Mouse (Mus musculus) left cerebral cortex, adult 18-20 months (tissue): ENCODE data around the gene Defa34. TPM values are rescaled to one million over a fixed set of nuclear protein-coding genes. Genes with fewer than 3 reads are reported as not detected.
"Not testable (repeated sequence)": the region's sequence is repeated elsewhere in the genome, so short reads cannot be mapped to it uniquely, and the experiment has no call there.

ENCODE experiments used
- DNase-seq, 2 experiments: peaks; one replicate each; pipeline ENCODE4 v3.0.0; 2021 to 2022; ENCODE audit warnings: low spot score in 2 of 2, mixed read lengths in 1 of 2
- long read RNA-seq, 2 experiments: library from polyadenylated mRNA; stranded (forward); transcript quantifications; one replicate each; pipeline ENCODE4 v2.0.0; 2021
- total RNA-seq, 2 experiments: library from RNA; stranded (reverse); gene quantifications; 2 replicates each; pipeline ENCODE4 v1.2.3; 2021

Gene Defa34
- not detected for total RNA-seq
- long read RNA-seq, experiment 1 = 0 reads
- long read RNA-seq, experiment 2 = 0 reads

- not testable (repeated sequence) for DNase-seq
Observed at GRCm38 (mm10) chr8:21665497-21665896, at the start of gene Defa34. Defa34 (plus strand) TSS chr8:21665797.

DNA sequence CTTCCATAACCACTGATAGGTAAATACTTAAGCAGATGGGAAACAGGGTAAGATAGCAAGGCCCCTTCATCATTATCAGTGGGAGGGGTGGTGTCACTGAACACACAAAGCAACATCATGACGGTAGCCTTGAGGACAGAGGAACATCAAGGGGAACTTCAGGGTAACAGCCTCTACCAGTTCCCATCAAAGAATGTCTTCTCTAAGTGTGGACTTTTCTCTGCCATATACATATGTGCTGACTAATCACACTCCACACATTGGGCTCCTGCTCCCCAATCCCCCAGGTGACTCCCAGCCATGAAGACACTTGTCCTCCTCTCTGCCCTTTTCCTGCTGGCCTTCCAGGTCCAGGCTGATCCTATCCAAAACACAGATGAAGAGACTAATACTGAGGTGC, 47.7 kb upstream of the Defa34 start, which contains the start of gene Defa26:
TSS of gene Defa26 (plus strand) at position 301 of the 400 bp plus-strand sequence.
- DNase-seq = not testable (repeated sequence)

- DNase-seq = not testable (repeated sequence)
Observed at GRCm38 (mm10) chr8:21655480-21655879, 10.1 kb upstream of the Defa34 start, which contains the start of gene Defa17. Defa17 (plus strand) TSS chr8:21655780.

- DNase-seq = not testable (repeated sequence)
Observed at GRCm38 (mm10) chr8:21703545-21703944, 37.9 kb downstream of the Defa34 start, which contains the start of gene AY761184. AY761184 (minus strand) TSS chr8:21703645.

Other genes starting within 250 kb of the Defa34 start
- not detected for gene Defa36, start 238.4 kb upstream of the Defa34 start, total RNA-seq
- gene Gm7849, start 209.2 kb upstream of the Defa34 start, total RNA-seq = not detected
- not detected for gene Defa20, start 156.5 kb upstream of the Defa34 start, total RNA-seq
- not detected for gene Defa32, start 136.8 kb upstream of the Defa34 start, total RNA-seq
- not detected for gene Defa37, start 100.4 kb upstream of the Defa34 start, total RNA-seq
- gene Defa28, start 82.8 kb upstream of the Defa34 start, total RNA-seq = not detected
- not detected for gene Gm7861, start 71.3 kb upstream of the Defa34 start, total RNA-seq
- gene Defa26, start 47.6 kb upstream of the Defa34 start, total RNA-seq = not detected
- not detected for gene Defa17, start 10.0 kb upstream of the Defa34 start, total RNA-seq
- not detected for gene AY761184, start 37.8 kb downstream of the Defa34 start, total RNA-seq
- gene Defa24, start 68.7 kb downstream of the Defa34 start, total RNA-seq = not detected
- not detected for gene Defb50, start 157.7 kb downstream of the Defa34 start, total RNA-seq
- gene Defb2, start 174.1 kb downstream of the Defa34 start, total RNA-seq = not detected
- gene Defb10, start 193.1 kb downstream of the Defa34 start, total RNA-seq = not detected
- not detected for gene Defb9, start 219.6 kb downstream of the Defa34 start, total RNA-seq
- gene Defb11, start 240.6 kb downstream of the Defa34 start, total RNA-seq = not detected